Mouse (Mus musculus): Measurements from ENCODE around the gene Calr3. TPM values are rescaled to one million over a fixed set of nuclear protein-coding genes. Genes with fewer than 3 reads are reported as not detected.
A peak's percentile ranks its signal among the peaks of the same experiment; 100 is the strongest.

The Calr3 gene
- polyA plus RNA-seq, 1 experiment from 2014 or later, result 1.4 TPM

GRCm38 (mm10) chr8:72376900-72377299, 66.8 kb downstream of the Calr3 start:
- Histone ChIP-seq H3K4me1 (ENCODE audit: control insufficient read depth, insufficient read depth, low read length) (peaks cover 8% of the 10 kb centered on the region; the same call in 1 of the 2 replicates), H3K27me3 (replicated peaks; ENCODE audit: control insufficient read depth, insufficient read depth, low read length) (no peaks in the 10 kb centered on the region), H3K36me3 (ENCODE audit: control insufficient read depth, insufficient read depth, low read length) (peaks cover 16% of the 10 kb centered on the region), H3K4me3 (ENCODE audit: low read length) (no peak overlapping the region), H3K27ac (ENCODE audit: low read length) (peak overlapping the region; percentile 72), H3K9me3 (ENCODE audit: control insufficient read depth, low read length) (no peaks in the 10 kb centered on the region), H3K9ac (ENCODE audit: low read depth, low read length) (no peak overlapping the region), H3K4me2 (ENCODE audit: low read depth, low read length) (no peak overlapping the region)
- 64% methylated on average over 2 of the region's 2 CpGs for WGBS
- peak; percentile 81 for ATAC-seq

DNA sequence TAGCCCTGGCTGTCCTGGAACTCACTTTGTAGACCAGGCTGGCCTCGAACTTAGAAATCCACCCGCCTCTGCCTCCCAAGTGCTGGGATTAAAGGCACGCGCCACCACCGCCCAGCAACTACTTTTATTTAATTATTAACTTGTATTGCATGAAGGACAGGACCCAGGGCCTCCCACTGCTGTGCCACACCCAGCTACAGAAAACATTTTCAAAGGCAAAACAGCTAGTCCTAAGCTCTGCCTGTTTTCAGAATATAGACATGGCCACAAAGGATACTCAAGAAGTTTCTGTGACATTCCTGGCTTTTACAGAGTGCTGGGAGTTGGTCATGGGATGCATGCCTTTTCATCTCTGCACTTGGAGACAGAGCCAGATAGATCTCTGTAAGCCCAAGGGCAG, 67.4 kb downstream of the Calr3 start:
- H3K27ac ChIP-seq (ENCODE audit: low read length), result peak overlapping the region; percentile 72
- ATAC-seq, result peak; percentile 77
- H3K9ac ChIP-seq (ENCODE audit: low read depth, low read length), result no peak overlapping the region
- no peaks in the 10 kb centered on the region for H3K9me3 ChIP-seq (ENCODE audit: control insufficient read depth, low read length)
- WGBS, result 76% methylated on average over 5 of the region's 5 CpGs
- H3K27me3 ChIP-seq (replicated peaks; ENCODE audit: control insufficient read depth, insufficient read depth, low read length), result no peaks in the 10 kb centered on the region
- H3K4me1 ChIP-seq (ENCODE audit: control insufficient read depth, insufficient read depth, low read length), result peaks cover 8% of the 10 kb centered on the region; the same call in 1 of the 2 replicates
- no peak overlapping the region for H3K4me2 ChIP-seq (ENCODE audit: low read depth, low read length)
- peaks cover 22% of the 10 kb centered on the region for H3K36me3 ChIP-seq (ENCODE audit: control insufficient read depth, insufficient read depth, low read length)
- no peak overlapping the region for H3K4me3 ChIP-seq (ENCODE audit: low read length)

- H3K9me3 ChIP-seq (ENCODE audit: control insufficient read depth, low read length), result no peaks in the 10 kb centered on the region
- peaks cover 29% of the 10 kb centered on the region for H3K36me3 ChIP-seq (ENCODE audit: control insufficient read depth, insufficient read depth, low read length)
- no peak overlapping the region for H3K27ac ChIP-seq (ENCODE audit: low read length)
- ATAC-seq, result no peak
- WGBS, result 71% methylated on average over 5 of the region's 5 CpGs
- H3K4me1 ChIP-seq (ENCODE audit: control insufficient read depth, insufficient read depth, low read length), result peaks cover 8% of the 10 kb centered on the region; the same call in 1 of the 2 replicates
- no peaks in the 10 kb centered on the region for H3K27me3 ChIP-seq (replicated peaks; ENCODE audit: control insufficient read depth, insufficient read depth, low read length)
- no peak overlapping the region for H3K4me2 ChIP-seq (ENCODE audit: low read depth, low read length)
- H3K9ac ChIP-seq (ENCODE audit: low read depth, low read length), result no peak overlapping the region
- no peak overlapping the region for H3K4me3 ChIP-seq (ENCODE audit: low read length)
These were observed 68.5 kb downstream of the Calr3 start for GRCm38 (mm10) chr8:72375161-72375560.

Small RNA genes within 50 kb of the gene (microRNA-seq; reads per million reads assigned to microRNA genes)
- gene Mir7068, result 0.91 reads per million

Other genes starting within 250 kb of the Calr3 start
- gene Cib3, start 231.0 kb downstream of the Calr3 start, polyA plus RNA-seq (2015; fragmentation: Nextera tagmentation; extraction: Ambion mirVana), result not detected in 2 replicates
- gene Gm11034, start 230.2 kb downstream of the Calr3 start, polyA plus RNA-seq (2015; fragmentation: Nextera tagmentation; extraction: Ambion mirVana), result not detected in 2 replicates
- 71.7 and 76.3 TPM in 2 replicates for gene Fam32a, start 224.1 kb downstream of the Calr3 start, polyA plus RNA-seq (2015; fragmentation: Nextera tagmentation; extraction: Ambion mirVana)
- gene Ap1m1, start 203.9 kb downstream of the Calr3 start, polyA plus RNA-seq (2015; fragmentation: Nextera tagmentation; extraction: Ambion mirVana), result 105 and 106 TPM in 2 replicates
- gene Gm10282, start 138.6 kb downstream of the Calr3 start, polyA plus RNA-seq (2015; fragmentation: Nextera tagmentation; extraction: Ambion mirVana), result 14.3 and 18.9 TPM in 2 replicates
- gene Klf2, start 124.8 kb downstream of the Calr3 start, polyA plus RNA-seq (2015; fragmentation: Nextera tagmentation; extraction: Ambion mirVana), result 3.6 and 5.1 TPM in 2 replicates
- 41.9 and 42.5 TPM in 2 replicates for gene Eps15l1, start 22.4 kb downstream of the Calr3 start, polyA plus RNA-seq (2015; fragmentation: Nextera tagmentation; extraction: Ambion mirVana)
- gene 1700030K09Rik, start within 50 bp of the Calr3 start, polyA plus RNA-seq (2015; fragmentation: Nextera tagmentation; extraction: Ambion mirVana), result 10.7 and 11.5 TPM in 2 replicates
- gene Cherp, start 31.4 kb upstream of the Calr3 start, polyA plus RNA-seq (2015; fragmentation: Nextera tagmentation; extraction: Ambion mirVana), result 46.0 and 47.9 TPM in 2 replicates
- 7.9 and 8.2 TPM in 2 replicates for gene Slc35e1, start 48.7 kb upstream of the Calr3 start, polyA plus RNA-seq (2015; fragmentation: Nextera tagmentation; extraction: Ambion mirVana)
- 13.5 and 14.2 TPM in 2 replicates for gene Med26, start 104.4 kb upstream of the Calr3 start, polyA plus RNA-seq (2015; fragmentation: Nextera tagmentation; extraction: Ambion mirVana)
- 114 and 121 TPM in 2 replicates for gene Smim7, start 127.2 kb upstream of the Calr3 start, polyA plus RNA-seq (2015; fragmentation: Nextera tagmentation; extraction: Ambion mirVana)
- 12.1 and 12.2 TPM in 2 replicates for gene Tmem38a, start 128.2 kb upstream of the Calr3 start, polyA plus RNA-seq (2015; fragmentation: Nextera tagmentation; extraction: Ambion mirVana)
- gene Nwd1, start 202.8 kb upstream of the Calr3 start, polyA plus RNA-seq (2015; fragmentation: Nextera tagmentation; extraction: Ambion mirVana), result 0.09 and 0.12 TPM in 2 replicates

All from intestine, embryonic 16.5 days (tissue).